Mouse (Mus musculus): ENCODE measurements around the gene Adamts2. TPM values are rescaled to one million over a fixed set of nuclear protein-coding genes. Genes with fewer than 3 reads are reported as not detected.

The Adamts2 gene
- total and polyA plus RNA-seq, 3 experiments, result 8.0 to 14.4 (median 10.6) TPM

DNA sequence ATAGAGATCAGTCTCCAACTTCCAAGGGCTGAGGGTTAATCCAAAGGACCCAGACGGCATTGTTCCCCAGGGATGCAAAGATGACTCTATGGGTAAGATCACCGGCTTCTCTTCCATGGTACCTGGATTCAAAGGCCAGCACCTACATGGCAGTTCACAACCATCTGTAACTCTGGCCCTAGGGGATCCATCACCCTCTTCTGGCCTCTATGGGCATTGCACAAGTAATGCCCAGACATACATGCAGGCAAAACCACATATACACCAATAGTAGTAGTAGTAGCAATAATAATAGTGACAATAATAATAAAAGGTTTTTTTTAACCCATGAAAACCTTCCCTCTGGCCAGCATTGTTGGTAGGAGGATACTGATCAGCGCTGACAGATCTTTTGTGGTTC is 86.7 kb downstream of the Adamts2 start:
- TF ChIP-seq CTCF (IDR thresholded peaks at IDR 0.05), result peak; percentile 60
- TF ChIP-seq EP300 (IDR thresholded peaks at IDR 0.05; ENCODE audit: insufficient read depth, low read depth, low read length), result no peak
- no peaks in the 10 kb centered on the region for H3K27me3 ChIP-seq (ENCODE audit: control insufficient read depth, insufficient read depth, low read length)
- H3K4me3 ChIP-seq, result no peak overlapping the region
- no peaks in the 10 kb centered on the region; the same call in 1 of the 2 replicates for H3K4me1 ChIP-seq (ENCODE audit: control insufficient read depth, insufficient read depth, low read length)
- H3K36me3 ChIP-seq (ENCODE audit: control insufficient read depth, insufficient read depth, low read length), result no peaks in the 10 kb centered on the region
- DNase-seq, result no peak
- no peak overlapping the region for H3K9ac ChIP-seq (ENCODE audit: low read depth, low read length)
- intact Hi-C loops (cut with DNase I), result no loop called here
- WGBS, result 88% methylated on average over 3 of the region's 3 CpGs
- H3K27ac ChIP-seq, result no peak overlapping the region
- H3K79me2 ChIP-seq (replicated peaks; ENCODE audit: control insufficient read depth, insufficient read depth, low read length), result no peaks in the 10 kb centered on the region

DNA sequence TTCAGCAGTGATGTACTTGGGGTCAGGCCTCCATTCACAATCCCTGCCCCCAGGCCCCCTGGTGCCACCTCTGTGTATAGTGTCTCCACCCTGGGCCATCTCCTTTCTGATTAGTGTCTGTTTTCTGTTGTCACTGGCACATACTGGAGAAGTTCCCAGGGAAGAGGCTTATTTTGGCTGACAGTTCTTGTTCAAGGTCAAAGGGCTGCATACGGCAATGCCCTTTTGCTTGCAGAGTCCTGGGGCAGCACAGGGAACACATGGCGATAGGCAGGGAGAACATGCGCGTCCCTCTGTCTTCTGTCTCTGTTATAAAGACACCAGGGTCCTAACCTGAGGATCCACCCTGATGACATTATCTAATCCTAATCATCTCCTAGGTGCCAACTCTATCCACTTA is 87.8 kb downstream of the Adamts2 start:
- no peak for TF ChIP-seq POLR2A (IDR thresholded peaks at IDR 0.05; ENCODE audit: insufficient read depth, low read depth, low read length)
- no peak for TF ChIP-seq CTCF (IDR thresholded peaks at IDR 0.05)
- TF ChIP-seq EP300 (IDR thresholded peaks at IDR 0.05; ENCODE audit: insufficient read depth, low read depth, low read length), result no peak
- DNase-seq, result no peak
- WGBS, result 80% methylated on average over 4 of the region's 4 CpGs
- Histone ChIP-seq H3K4me1 (ENCODE audit: control insufficient read depth, insufficient read depth, low read length) (no peaks in the 10 kb centered on the region; the same call in 1 of the 2 replicates), H3K79me2 (replicated peaks; ENCODE audit: control insufficient read depth, insufficient read depth, low read length) (no peaks in the 10 kb centered on the region), H3K9ac (ENCODE audit: low read depth, low read length) (no peak overlapping the region), H3K27ac (no peak overlapping the region), H3K4me3 (no peak overlapping the region), H3K27me3 (ENCODE audit: control insufficient read depth, insufficient read depth, low read length) (no peaks in the 10 kb centered on the region), H3K36me3 (ENCODE audit: control insufficient read depth, insufficient read depth, low read length) (no peaks in the 10 kb centered on the region)
- intact Hi-C loops (cut with DNase I), result no loop called here

DNA sequence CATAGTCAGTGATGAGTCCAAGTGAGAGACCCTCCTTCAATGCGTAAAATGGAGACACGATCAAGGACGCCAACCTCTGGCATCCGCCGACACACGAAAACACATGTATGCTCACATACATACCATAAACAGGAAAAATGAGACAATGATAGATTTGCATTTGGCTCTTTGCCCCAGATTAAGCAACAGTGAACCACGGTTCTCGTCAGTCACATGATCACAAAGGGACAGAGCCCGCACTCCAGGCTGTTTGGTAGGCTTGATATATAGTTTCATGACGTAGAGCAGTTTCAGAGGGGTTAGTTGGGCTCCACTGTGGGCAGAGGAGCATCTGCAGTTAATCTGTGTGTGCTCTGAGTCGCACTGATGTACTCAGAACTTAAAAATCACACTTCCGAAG is 98.1 kb downstream of the Adamts2 start:
- intact Hi-C loops (cut with DNase I), result no loop called here
- no peak overlapping the region for H3K27ac ChIP-seq

DNA sequence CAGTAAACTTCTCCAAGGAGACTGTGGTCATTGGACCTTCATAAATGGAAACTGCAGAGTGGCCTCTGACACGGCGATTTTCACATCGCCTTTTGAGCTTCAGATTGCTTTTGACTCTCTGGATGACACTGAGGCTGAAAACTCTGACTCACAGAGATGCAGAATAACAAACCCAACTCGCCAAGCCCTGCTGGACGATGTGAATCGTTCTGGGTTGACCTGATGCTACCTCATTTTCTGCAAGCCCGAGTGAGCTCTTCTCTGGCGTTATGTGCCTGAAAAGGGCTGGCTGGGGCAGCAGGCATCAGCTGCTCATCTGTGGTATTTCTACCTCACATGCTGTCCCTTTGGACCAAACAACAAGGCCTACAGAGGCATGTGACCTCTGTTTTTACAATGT is 98.6 kb downstream of the Adamts2 start:
- no peaks in the 10 kb centered on the region for H3K79me2 ChIP-seq (replicated peaks; ENCODE audit: control insufficient read depth, insufficient read depth, low read length)
- H3K27me3 ChIP-seq (ENCODE audit: control insufficient read depth, insufficient read depth, low read length), result no peaks in the 10 kb centered on the region
- H3K4me3 ChIP-seq, result no peak overlapping the region
- 84% methylated on average over 8 of the region's 8 CpGs for WGBS
- intact Hi-C loops (cut with DNase I), result no loop called here
- H3K4me1 ChIP-seq (ENCODE audit: control insufficient read depth, insufficient read depth, low read length), result no peaks in the 10 kb centered on the region
- TF ChIP-seq POLR2A (IDR thresholded peaks at IDR 0.05; ENCODE audit: insufficient read depth, low read depth, low read length), result no peak
- TF ChIP-seq CTCF (IDR thresholded peaks at IDR 0.05), result no peak
- no peak for TF ChIP-seq EP300 (IDR thresholded peaks at IDR 0.05; ENCODE audit: insufficient read depth, low read depth, low read length)
- H3K27ac ChIP-seq, result no peak overlapping the region
- no peak overlapping the region for H3K9ac ChIP-seq (ENCODE audit: low read depth, low read length)
- H3K36me3 ChIP-seq (ENCODE audit: control insufficient read depth, insufficient read depth, low read length), result no peaks in the 10 kb centered on the region
- DNase-seq, result no peak

More for the DNA sequence above, 98.1 kb downstream of the Adamts2 start:
- no peak overlapping the region for H3K9ac ChIP-seq (ENCODE audit: low read depth, low read length)
- H3K4me3 ChIP-seq, result no peak overlapping the region
- H3K27me3 ChIP-seq (ENCODE audit: control insufficient read depth, insufficient read depth, low read length), result no peaks in the 10 kb centered on the region
- no peak for DNase-seq
- no peaks in the 10 kb centered on the region for H3K79me2 ChIP-seq (replicated peaks; ENCODE audit: control insufficient read depth, insufficient read depth, low read length)
- WGBS, result 88% methylated on average over 12 of the region's 12 CpGs
- H3K36me3 ChIP-seq (ENCODE audit: control insufficient read depth, insufficient read depth, low read length), result no peaks in the 10 kb centered on the region
- no peaks in the 10 kb centered on the region for H3K4me1 ChIP-seq (ENCODE audit: control insufficient read depth, insufficient read depth, low read length)
- TF ChIP-seq CTCF (IDR thresholded peaks at IDR 0.05) (no peak), EP300 (IDR thresholded peaks at IDR 0.05; ENCODE audit: insufficient read depth, low read depth, low read length) (no peak), POLR2A (IDR thresholded peaks at IDR 0.05; ENCODE audit: insufficient read depth, low read depth, low read length) (no peak)

DNA sequence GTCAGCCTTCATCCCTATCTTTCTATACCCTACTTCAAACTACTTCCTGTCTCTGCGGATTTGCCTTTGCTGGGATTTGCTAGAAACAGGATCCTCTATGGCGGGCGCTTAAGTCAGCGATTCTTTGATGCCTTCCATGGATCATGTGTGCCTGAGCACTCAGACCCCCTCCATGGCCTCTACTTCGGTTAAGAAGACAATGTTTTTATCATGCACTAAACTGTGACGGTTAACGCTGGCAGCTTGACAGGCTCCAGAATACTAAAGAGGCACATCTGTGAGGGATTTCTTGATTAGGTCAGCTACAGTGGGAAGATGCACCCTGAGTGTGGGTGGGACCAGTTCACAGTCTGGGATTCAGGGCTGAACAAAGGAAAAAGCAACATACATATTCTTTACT is 101.5 kb downstream of the Adamts2 start:
- Histone ChIP-seq H3K4me1 (ENCODE audit: control insufficient read depth, insufficient read depth, low read length) (no peaks in the 10 kb centered on the region), H3K79me2 (replicated peaks; ENCODE audit: control insufficient read depth, insufficient read depth, low read length) (no peaks in the 10 kb centered on the region), H3K4me3 (no peak overlapping the region), H3K9ac (ENCODE audit: low read depth, low read length) (no peak overlapping the region), H3K27ac (no peak overlapping the region), H3K36me3 (ENCODE audit: control insufficient read depth, insufficient read depth, low read length) (no peaks in the 10 kb centered on the region), H3K27me3 (ENCODE audit: control insufficient read depth, insufficient read depth, low read length) (no peaks in the 10 kb centered on the region)
- TF ChIP-seq POLR2A (IDR thresholded peaks at IDR 0.05; ENCODE audit: insufficient read depth, low read depth, low read length), result no peak
- no peak for TF ChIP-seq CTCF (IDR thresholded peaks at IDR 0.05)
- no peak for TF ChIP-seq EP300 (IDR thresholded peaks at IDR 0.05; ENCODE audit: insufficient read depth, low read depth, low read length)
- intact Hi-C loops (cut with DNase I), result no loop called here
- WGBS, result 69% methylated on average over 7 of the region's 7 CpGs
- DNase-seq, result no peak

DNA sequence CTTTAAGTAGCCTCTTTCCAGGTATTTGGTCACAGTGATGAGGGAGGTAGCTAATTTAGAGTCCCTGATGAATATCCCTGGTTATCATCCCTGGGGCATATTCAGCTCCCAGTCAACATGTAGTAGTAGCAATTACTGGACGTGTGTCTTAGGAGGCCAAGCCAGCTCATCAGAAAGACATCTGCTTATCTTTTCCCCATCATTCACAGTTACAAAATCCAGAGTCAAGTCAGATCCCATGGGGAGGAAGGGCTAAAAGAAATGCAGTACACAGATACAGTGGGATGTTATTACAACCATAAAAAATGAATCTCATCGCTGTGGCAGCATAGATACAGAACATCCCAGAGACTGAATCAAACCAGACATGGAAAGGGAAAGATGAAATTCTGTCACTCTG is 102.6 kb downstream of the Adamts2 start:
- H3K4me1 ChIP-seq (ENCODE audit: control insufficient read depth, insufficient read depth, low read length), result peaks cover under 1% of the 10 kb centered on the region
- intact Hi-C loops (cut with DNase I), result no loop called here
- TF ChIP-seq POLR2A (IDR thresholded peaks at IDR 0.05; ENCODE audit: insufficient read depth, low read depth, low read length) (no peak), CTCF (IDR thresholded peaks at IDR 0.05) (no peak), EP300 (IDR thresholded peaks at IDR 0.05; ENCODE audit: insufficient read depth, low read depth, low read length) (no peak)
- no peak for DNase-seq
- H3K36me3 ChIP-seq (ENCODE audit: control insufficient read depth, insufficient read depth, low read length), result no peaks in the 10 kb centered on the region
- no peak overlapping the region for H3K27ac ChIP-seq
- WGBS, result 68% methylated on average over 2 of the region's 2 CpGs
- no peaks in the 10 kb centered on the region for H3K79me2 ChIP-seq (replicated peaks; ENCODE audit: control insufficient read depth, insufficient read depth, low read length)
- H3K27me3 ChIP-seq (ENCODE audit: control insufficient read depth, insufficient read depth, low read length), result no peaks in the 10 kb centered on the region
- H3K4me3 ChIP-seq, result no peak overlapping the region
- no peak overlapping the region for H3K9ac ChIP-seq (ENCODE audit: low read depth, low read length)
